Mouse (Mus musculus) embryonic facial prominence, embryonic 10.5 days (tissue): ENCODE results near the gene Ctnnb1. TPM values are rescaled to one million over a fixed set of nuclear protein-coding genes. Genes with fewer than 3 reads are reported as not detected.
A peak's percentile ranks its signal among the peaks of the same experiment; 100 is the strongest.
"Not testable (repeated sequence)": the region's sequence is repeated elsewhere in the genome, so short reads cannot be mapped to it uniquely, and the experiment has no call there.

Experiments
- DNase-seq: peaks from one replicate; pipeline ENCODE4 v3.0.0-alpha.2; 2017; ENCODE audit warnings: low spot score
- H3K27ac ChIP-seq: fragments of 300-500 bp; sonication (generic); replicated peaks from 2 replicates; pipeline ENCODE4 v1.5.1; 2016; ENCODE audit warnings: mild to moderate bottlenecking
- H3K27me3 ChIP-seq: fragments of 300-500 bp; sonication (generic); replicated peaks from 2 replicates; pipeline ENCODE4 v1.6.1; 2016; ENCODE audit warnings: low read depth, mild to moderate bottlenecking; ENCODE audit not compliant: poor library complexity, severe bottlenecking
- H3K36me3 ChIP-seq: fragments of 300-500 bp; sonication (generic); replicated peaks from 2 replicates; pipeline ENCODE4 v1.6.1; 2016; ENCODE audit warnings: mild to moderate bottlenecking, moderate library complexity
- H3K4me1 ChIP-seq: fragments of 300-500 bp; sonication (generic); 2 replicates; pipeline ENCODE4 v1.6.1; 2016
- H3K4me3 ChIP-seq: fragments of 300-500 bp; sonication (generic); 2 replicates; pipeline ENCODE4 v1.5.1; 2016; ENCODE audit warnings: mild to moderate bottlenecking, moderate library complexity
- H3K9me3 ChIP-seq: fragments of 300-500 bp; sonication (generic); 2 replicates; pipeline ENCODE4 v1.6.1; 2016; ENCODE audit warnings: mild to moderate bottlenecking
- WGBS: fragments of 180-500 bp; shearing (Covaris S2); methylation state at CpG from one replicate; pipeline ENCODE4 v1.1.7; 2016; 5-methylcytosine and 5-hydroxymethylcytosine counted together
- polyA plus RNA-seq: library from polyadenylated mRNA; unstranded; fragments of >200 nt; fragmentation: Nextera tagmentation; extraction: Ambion mirVana; gene quantifications from 2 replicates; pipeline ENCODE4 v1.2.1, GENCODE M21; 2016

Ctnnb1 gene
- polyA plus RNA-seq, 1 experiment from 2014 or later, result 637 TPM

DNA sequence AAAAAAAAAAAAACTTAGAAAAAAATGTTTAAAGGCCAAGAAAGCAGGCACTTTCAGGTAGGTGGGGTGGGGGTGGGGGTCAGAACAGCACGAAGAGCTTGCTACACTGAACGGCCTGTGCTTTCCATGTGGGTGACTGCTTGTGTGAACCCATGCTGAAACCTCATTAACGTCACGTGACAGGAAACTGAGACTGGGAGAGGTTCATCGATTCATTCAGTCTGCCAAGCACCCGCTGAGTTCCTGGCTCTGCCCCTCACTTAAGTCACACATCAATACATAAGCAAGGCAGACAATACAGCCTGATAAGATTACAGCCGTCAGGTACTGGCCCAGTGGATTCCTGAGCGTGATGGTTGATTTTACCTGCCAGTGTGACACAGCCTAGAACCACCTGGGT is 26.5 kb upstream of the Ctnnb1 start:
- Histone ChIP-seq H3K27ac (no peak overlapping the region), H3K4me3 (no peak overlapping the region), H3K36me3 (no peaks in the 10 kb centered on the region), H3K9me3 (no peaks in the 10 kb centered on the region), H3K4me1 (peaks cover 30% of the 10 kb centered on the region), H3K27me3 (no peaks in the 10 kb centered on the region)
- no peak for DNase-seq
- 87% methylated on average over 8 of the region's 8 CpGs for WGBS

DNA sequence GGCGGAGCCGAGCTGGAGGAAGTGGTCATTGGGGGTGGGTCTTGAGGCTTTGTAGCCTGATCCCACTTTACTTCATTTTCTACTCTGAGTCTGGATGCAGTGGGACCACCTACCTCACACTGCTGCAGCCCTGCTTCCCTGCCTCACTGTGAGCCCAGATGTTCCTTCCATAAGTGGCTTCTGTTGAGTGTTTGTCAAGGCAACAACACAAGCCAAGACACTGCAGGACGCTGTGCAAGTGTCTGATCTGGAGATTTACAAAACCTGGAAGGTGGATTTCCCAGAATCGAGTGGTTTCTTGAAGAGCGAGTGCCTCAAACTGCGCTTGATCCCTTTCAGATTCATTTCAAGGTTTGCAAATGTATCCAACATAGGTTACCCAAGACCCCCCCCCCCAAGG is 20.6 kb upstream of the Ctnnb1 start:
- Histone ChIP-seq H3K27me3 (no peaks in the 10 kb centered on the region), H3K27ac (no peak overlapping the region), H3K4me1 (peaks cover 14% of the 10 kb centered on the region), H3K4me3 (no peak overlapping the region), H3K36me3 (no peaks in the 10 kb centered on the region), H3K9me3 (no peaks in the 10 kb centered on the region)
- 82% methylated on average over 6 of the region's 6 CpGs for WGBS
- DNase-seq, result no peak

DNA sequence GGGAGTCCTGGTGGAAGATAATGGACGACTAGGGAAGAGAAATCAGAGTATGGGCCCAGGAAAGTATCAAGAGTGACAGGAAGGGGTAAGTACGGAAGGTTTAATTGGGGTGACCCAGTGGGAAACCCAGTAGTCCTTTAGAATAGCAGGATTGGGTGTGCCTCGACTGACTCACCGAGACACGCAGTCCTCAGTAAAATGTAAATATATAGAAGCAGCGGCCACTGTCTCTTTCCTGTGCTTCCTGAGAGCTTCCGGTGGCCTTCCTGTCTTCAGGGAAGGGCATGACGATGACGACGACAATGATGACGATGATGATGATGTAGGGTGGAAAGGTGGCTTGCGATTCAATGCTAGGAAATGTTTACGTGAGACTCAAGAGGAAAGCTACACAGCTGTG is 15.9 kb upstream of the Ctnnb1 start:
- Histone ChIP-seq H3K36me3 (no peaks in the 10 kb centered on the region), H3K4me3 (no peak overlapping the region), H3K4me1 (no peaks in the 10 kb centered on the region), H3K9me3 (no peaks in the 10 kb centered on the region), H3K27ac (no peak overlapping the region), H3K27me3 (no peaks in the 10 kb centered on the region)
- 83% methylated on average over 13 of the region's 13 CpGs for WGBS
- DNase-seq, result no peak

DNA sequence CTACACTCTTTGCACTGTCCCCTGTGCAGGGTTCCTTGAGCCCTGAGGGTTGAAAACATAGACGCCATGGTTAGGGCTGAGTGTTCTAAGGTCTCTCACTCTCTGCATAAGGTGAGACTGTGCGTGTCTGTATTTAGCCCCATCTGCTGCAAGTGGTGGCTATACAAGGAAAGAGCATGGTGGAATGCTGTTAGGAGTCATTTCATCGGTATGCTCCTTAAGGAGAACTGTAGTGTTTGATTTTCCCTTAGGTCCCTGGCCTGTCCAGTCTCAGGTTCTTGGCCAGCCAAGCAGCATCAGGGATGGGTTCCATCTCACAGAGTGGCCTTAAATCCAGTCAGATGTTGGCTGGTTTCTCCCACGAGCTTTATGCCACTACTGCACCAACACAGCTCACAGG is 14.6 kb upstream of the Ctnnb1 start:
- 82% methylated on average over 4 of the region's 4 CpGs for WGBS
- no peak for DNase-seq
- 0 out of 2 replicates have a peak, but pooled peaks cover 4% of the 10 kb centered on the region for H3K4me1 ChIP-seq

DNA sequence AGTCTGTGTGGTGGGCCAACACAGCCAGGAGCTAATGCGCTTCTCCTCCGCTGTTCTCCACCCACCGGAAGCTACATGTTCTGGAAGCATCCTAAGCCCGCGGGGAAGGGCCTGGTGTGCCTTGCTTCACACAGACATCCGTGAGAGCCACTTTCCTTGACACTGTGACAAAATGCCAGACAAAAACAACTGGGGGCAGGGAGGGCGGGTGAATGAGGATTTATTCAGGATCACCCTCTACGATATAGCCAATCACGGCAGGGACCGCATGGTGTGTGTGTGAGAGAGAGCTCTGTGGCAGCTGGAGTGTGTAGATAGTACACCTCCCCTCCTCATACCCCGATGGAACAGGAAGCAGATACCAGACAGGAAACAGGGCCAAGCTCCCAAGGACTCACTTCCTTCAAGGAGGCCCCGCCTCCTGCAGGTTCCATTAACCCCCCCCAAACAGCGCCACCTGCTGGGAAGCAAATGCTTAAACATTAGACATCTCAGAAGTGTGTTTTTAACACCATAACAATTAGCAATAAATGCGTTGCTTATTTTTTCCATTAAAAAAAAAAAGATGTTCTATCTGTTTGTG is 14.0 kb upstream of the Ctnnb1 start:
- Histone ChIP-seq H3K9me3 (no peaks in the 10 kb centered on the region), H3K27ac (0 out of 2 replicates have a peak overlapping the region, but pooled peaks have one; percentile 3), H3K4me1 (0 out of 2 replicates have a peak, but pooled peaks cover 4% of the 10 kb centered on the region), H3K27me3 (no peaks in the 10 kb centered on the region), H3K36me3 (no peaks in the 10 kb centered on the region), H3K4me3 (no peak overlapping the region)
- 90% methylated on average over 14 of the region's 14 CpGs for whole genome bisulfite sequencing
- peak; percentile 31 for DNase-seq

More for the DNA sequence above, 14.6 kb upstream of the Ctnnb1 start:
- H3K9me3 ChIP-seq, result no peaks in the 10 kb centered on the region
- 0 out of 2 replicates have a peak overlapping the region, but pooled peaks have one; percentile 3 for H3K27ac ChIP-seq
- H3K4me3 ChIP-seq, result no peak overlapping the region
- H3K27me3 ChIP-seq, result no peaks in the 10 kb centered on the region
- no peaks in the 10 kb centered on the region for H3K36me3 ChIP-seq

DNA sequence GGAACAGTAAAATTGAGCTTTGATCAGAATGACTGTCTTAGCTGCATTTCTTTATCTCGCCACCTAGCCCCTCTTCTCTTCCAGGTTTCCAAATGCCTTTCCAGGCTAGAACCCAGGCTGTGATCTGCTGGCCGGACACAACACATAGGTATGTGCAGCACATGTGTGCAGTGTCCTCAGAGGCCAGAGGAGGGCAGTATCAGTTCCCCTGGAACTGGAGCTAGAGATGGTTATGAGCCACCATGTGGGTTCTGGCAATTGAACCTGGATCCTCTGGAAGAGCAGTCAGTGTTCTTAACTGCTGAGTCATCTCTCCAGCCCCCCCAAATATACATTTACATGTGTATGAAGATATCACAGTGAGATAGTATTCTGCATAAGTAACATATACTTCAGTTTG is 11.4 kb upstream of the Ctnnb1 start:
- not testable (repeated sequence) for H3K27ac ChIP-seq, H3K36me3 ChIP-seq, H3K27me3 ChIP-seq, DNase-seq, H3K9me3 ChIP-seq, H3K4me3 ChIP-seq, H3K4me1 ChIP-seq
- WGBS, result 94% methylated on average over 2 of the region's 2 CpGs

DNA sequence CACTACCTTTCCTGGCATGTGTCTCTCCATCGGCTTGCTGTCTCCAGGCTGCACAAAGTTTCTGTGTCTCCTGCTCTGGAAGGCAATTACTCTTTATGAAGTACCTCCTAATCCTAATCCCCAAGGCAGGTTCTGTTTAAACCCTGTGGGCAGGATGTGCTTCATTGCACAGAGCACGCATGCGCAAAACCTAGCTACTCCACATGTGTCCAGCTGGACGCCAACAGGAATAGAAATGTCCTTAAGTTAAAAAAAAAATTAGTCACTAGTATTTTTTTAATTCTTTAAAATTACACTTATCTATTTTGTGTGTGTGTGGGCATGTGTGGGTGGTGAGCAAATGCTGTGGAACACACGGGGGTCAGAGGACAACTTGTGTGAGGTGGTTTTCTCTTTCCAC is 10.8 kb upstream of the Ctnnb1 start:
- DNase-seq, result no peak
- Histone ChIP-seq H3K4me3 (no peak overlapping the region), H3K4me1 (0 out of 2 replicates have a peak, but pooled peaks cover 11% of the 10 kb centered on the region), H3K9me3 (no peaks in the 10 kb centered on the region), H3K27ac (no peak overlapping the region), H3K27me3 (no peaks in the 10 kb centered on the region), H3K36me3 (no peaks in the 10 kb centered on the region)
- 85% methylated on average over 5 of the region's 5 CpGs for WGBS

DNA sequence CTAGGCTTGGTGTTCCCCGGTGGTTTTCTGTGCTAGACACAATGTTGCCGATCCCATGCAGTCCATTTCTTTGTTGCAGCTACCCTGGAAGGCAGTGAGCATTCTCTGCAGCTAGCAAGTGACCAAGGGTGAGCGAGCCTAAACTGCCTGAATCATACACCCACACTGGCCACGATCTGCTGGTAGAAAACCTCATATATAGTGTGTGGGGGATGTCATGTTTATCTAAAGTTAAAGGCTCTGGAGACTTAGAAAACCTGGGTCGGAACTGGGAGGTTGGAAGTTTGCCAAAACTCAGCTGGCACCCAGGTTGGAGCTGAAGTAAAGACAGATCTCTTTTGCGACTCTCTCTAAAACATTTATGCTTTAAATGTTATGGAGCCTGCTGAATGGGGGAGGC is 10.4 kb upstream of the Ctnnb1 start:
- Histone ChIP-seq H3K27ac (no peak overlapping the region), H3K9me3 (no peaks in the 10 kb centered on the region), H3K36me3 (no peaks in the 10 kb centered on the region), H3K4me1 (0 out of 2 replicates have a peak, but pooled peaks cover 11% of the 10 kb centered on the region), H3K4me3 (no peak overlapping the region), H3K27me3 (no peaks in the 10 kb centered on the region)
- DNase-seq, result no peak
- WGBS, result 60% methylated on average over 6 of the region's 6 CpGs

DNA sequence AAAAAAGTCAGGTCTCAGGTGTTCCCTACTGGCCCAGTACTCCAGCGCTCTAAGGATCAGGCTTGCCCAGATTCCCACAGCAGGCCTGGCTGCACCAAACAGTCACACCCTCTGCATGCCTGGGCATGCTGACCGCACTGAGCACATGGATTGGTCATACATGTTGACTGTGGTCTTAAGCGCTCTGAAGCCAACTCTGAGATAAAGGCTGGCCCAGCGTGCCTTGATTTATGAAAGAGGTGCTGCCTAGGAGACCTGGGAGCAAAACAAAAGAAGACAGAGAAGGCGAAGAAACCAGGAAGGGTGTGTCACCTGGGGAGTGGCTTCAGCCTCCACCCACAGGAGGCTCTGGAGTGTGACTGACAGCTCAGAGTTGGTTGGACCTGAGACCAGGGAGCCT is 9.9 kb upstream of the Ctnnb1 start:
- no peaks in the 10 kb centered on the region for H3K9me3 ChIP-seq
- H3K4me3 ChIP-seq, result no peak overlapping the region
- 0 out of 2 replicates have a peak, but pooled peaks cover 11% of the 10 kb centered on the region for H3K4me1 ChIP-seq
- 79% methylated on average over 5 of the region's 5 CpGs for WGBS
- no peaks in the 10 kb centered on the region for H3K27me3 ChIP-seq
- H3K27ac ChIP-seq, result peak overlapping the region; percentile 51; the same call in 1 of the 2 replicates
- H3K36me3 ChIP-seq, result no peaks in the 10 kb centered on the region
- DNase-seq, result no peak

DNA sequence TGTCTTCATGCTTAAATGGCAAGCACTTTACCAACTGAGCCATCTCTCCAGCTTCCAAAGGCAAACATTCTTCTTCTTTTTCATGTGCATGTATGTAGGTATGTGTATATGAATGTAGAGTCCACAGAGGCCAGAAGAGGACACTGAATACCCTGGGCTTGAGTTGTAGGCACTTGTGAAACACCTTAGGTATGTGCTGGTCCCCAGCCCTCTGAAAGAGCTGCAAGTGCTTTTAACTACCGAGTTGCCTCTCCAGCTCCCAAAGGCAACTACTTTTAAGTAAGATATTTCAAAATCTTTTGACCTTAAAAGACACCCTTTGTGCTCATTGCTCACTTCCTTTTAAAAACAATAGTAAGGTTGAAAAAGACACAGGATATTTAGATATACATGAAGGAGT is 2.9 kb upstream of the Ctnnb1 start:
- no peaks in the 10 kb centered on the region for H3K36me3 ChIP-seq
- DNase-seq, result no peak
- no peaks in the 10 kb centered on the region for H3K27me3 ChIP-seq
- WGBS, result 60% methylated on average over 1 of the region's 1 CpGs
- H3K9me3 ChIP-seq, result no peaks in the 10 kb centered on the region
- H3K27ac ChIP-seq, result no peak overlapping the region
- no peak overlapping the region for H3K4me3 ChIP-seq
- H3K4me1 ChIP-seq, result peaks cover 19% of the 10 kb centered on the region

DNA sequence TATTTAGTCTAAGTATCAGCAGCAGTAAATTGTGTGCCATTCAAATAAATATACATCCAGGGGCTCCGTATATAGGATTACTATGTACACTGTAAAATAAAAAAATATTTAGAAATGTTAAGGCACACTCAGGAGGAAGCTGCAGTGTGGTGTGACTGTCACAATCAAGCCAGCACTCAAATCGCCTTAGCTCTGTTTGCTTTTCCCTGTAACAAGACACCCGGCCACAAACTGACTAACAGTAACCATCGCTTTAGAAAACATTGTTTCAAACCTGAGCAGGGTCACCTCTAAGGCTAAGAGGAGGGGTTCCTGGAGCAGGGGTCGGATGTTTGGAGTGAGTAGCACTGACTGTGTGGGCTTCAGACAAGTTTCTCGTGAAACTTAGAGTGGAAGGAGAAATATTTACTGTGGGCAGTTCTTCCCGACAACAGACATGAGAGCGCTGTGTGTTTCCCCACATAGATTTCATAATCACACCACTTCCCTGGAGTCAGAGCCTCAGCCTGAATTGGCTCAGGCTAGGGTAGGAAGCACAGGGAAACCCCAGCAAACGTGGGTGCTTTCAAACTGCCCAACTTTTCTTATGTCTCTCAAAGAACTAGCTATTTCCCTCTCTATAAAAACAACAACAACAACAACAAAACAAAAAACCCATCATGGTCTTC is 1.9 kb upstream of the Ctnnb1 start:
- no peak overlapping the region for H3K4me3 ChIP-seq
- H3K27me3 ChIP-seq, result no peaks in the 10 kb centered on the region
- no peaks in the 10 kb centered on the region for H3K9me3 ChIP-seq
- WGBS, result 24% methylated on average over 9 of the region's 9 CpGs
- H3K4me1 ChIP-seq, result peaks cover 17% of the 10 kb centered on the region
- no peaks in the 10 kb centered on the region for H3K36me3 ChIP-seq
- no peak overlapping the region for H3K27ac ChIP-seq
- no peak for DNase-seq

DNA sequence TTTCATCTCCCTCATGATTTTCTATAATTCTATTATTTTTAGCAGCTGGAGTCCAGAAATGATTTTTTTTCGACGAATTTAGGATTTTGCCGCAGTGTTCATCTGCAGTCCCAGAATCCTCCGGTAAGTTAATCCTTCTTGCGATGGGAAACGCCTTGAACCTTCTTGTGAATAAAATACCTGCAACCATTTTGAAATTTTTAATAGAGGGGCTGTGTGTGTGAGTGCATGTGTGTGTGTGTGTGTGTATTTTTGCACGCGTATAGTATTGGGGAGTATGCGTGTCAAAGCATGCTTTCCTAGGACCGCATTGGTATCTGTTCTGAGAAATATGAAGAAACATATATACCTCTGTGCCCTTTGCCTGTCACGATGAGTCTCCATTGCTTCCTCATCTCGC is 1.0 kb downstream of the Ctnnb1 start:
- 92% methylated on average over 12 of the region's 12 CpGs for WGBS
- peaks cover 26% of the 10 kb centered on the region for H3K4me1 ChIP-seq
- H3K4me3 ChIP-seq, result no peak overlapping the region
- no peaks in the 10 kb centered on the region for H3K36me3 ChIP-seq
- no peaks in the 10 kb centered on the region for H3K27me3 ChIP-seq
- no peak for DNase-seq
- no peaks in the 10 kb centered on the region for H3K9me3 ChIP-seq
- no peak overlapping the region for H3K27ac ChIP-seq

DNA sequence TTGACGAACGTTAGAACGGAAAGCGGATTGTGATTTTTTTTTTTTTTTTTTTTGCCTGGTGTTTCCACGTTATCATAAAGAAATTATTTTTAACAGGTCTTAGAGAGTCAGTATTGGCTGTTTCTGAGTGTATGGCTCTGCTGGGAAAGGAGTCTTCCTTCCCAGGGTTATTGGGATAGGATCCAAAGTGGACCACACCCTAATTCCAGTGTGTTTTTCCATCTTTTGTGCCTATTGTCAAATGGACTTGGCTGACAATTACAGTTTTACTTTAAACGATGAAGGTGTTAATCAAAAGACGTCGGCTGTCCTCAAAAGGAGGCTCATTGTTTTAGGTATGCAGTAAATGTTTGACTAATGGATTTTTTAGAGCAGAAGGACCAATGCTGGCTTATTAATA is 1.8 kb downstream of the Ctnnb1 start:
- 86% methylated on average over 8 of the region's 8 CpGs for WGBS
- no peak overlapping the region for H3K4me3 ChIP-seq
- no peak overlapping the region for H3K27ac ChIP-seq
- H3K27me3 ChIP-seq, result no peaks in the 10 kb centered on the region
- H3K36me3 ChIP-seq, result no peaks in the 10 kb centered on the region
- DNase-seq, result no peak
- H3K4me1 ChIP-seq, result peaks cover 33% of the 10 kb centered on the region
- no peaks in the 10 kb centered on the region for H3K9me3 ChIP-seq
